Mouse (Mus musculus) CD4-positive naive resting alpha-beta T cell, adult 76 days (primary cell): ENCODE results near the gene Foxq1. TPM values are rescaled to one million over a fixed set of nuclear protein-coding genes. Genes with fewer than 3 reads are reported as not detected.

Experiments used
- total RNA-seq: library from RNA; stranded (reverse); gene quantifications from one replicate; pipeline ENCODE4 v1.2.4, GENCODE M21; 2023

Gene Foxq1
- 0.23 TPM for total RNA-seq

GRCm38 (mm10) chr13:31555834-31556233 lies at the start of gene Foxq1:
Gene Foxq1, plus strand, starts transcription at chr13:31556134.

GRCm38 (mm10) chr13:31558521-31559418 lies 2.8 kb downstream of the Foxq1 start, which contains the start of gene A530084C06Rik:
Gene A530084C06Rik, minus strand, starts transcription at chr13:31559333.

Other genes starting within 250 kb of the Foxq1 start
- gene A530084C06Rik, start 3.2 kb downstream of the Foxq1 start, total RNA-seq: not detected
- not detected for gene Foxf2, start 69.7 kb downstream of the Foxq1 start, total RNA-seq